Mouse (Mus musculus) CD4-positive helper T cell, adult 2 months (primary cell): ENCODE measurements around the gene Sar1a.

Source experiments
- DNase-seq: peaks from one replicate; pipeline ENCODE4 v3.0.0-alpha.2; 2012; ENCODE audit warnings: low read depth, missing footprints, low spot score

Gene Sar1a

DNA sequence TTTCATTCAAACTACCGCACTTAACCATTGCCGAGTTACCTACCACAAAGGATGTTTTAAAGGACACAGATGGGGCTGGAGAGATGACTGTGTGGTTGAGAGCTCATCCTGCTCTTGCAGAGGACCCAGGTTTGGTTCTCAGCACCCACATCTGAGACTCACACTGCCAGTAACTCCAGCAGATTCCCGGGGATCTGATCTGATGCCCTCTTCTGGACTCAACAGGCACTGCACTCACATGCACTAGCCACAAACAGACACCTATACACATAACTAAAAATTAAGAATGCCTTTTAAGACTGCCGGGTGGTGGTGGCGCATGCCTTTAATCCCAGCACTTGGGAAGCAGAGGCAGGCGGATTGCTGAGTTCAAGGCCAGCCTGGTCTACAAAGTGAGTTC lies 50.1 kb downstream of the Sar1a start:
- no peak for DNase-seq

DNA sequence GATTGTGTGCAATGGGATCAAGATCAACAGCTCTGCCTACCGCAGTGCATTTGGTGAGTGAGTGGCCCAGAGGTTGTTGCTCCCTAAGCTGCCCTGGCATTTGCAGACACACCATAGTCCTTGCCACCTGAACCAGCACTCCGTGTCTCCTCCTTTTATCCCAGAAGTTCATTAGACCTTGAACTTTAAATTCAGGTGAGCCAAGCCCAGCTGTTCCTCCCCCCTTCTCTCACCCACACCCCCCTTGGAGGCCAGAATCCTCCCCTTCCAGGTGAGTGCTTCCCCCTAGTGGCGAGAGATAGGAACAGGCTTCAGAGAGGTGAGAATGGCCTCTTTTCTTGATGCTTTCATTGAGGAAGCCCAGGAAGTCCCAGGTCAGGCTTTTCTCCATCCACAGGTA lies 54.3 kb downstream of the Sar1a start:
- peak; percentile 25 for DNase-seq

DNA sequence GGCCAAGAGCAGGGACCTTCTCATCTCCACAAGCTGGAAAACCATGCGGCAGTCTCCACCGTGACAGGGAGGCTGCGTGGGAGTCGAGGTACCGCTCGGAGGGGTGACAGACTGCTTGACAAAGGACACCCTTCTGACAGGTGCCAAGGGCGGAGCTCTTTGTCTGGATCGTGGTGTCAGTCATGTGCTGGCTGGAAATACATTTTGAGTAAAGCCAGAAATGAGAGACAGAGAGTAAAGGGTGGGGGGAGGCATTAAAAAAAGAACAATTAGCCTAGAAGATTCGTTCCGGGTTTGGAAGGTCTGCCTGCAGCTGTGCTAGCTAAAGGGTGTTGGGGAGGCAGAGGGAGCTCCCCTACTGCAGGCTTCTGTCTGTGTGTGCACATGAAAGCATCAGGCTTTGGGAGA lies 56.6 kb downstream of the Sar1a start:
- DNase-seq, result no peak

DNA sequence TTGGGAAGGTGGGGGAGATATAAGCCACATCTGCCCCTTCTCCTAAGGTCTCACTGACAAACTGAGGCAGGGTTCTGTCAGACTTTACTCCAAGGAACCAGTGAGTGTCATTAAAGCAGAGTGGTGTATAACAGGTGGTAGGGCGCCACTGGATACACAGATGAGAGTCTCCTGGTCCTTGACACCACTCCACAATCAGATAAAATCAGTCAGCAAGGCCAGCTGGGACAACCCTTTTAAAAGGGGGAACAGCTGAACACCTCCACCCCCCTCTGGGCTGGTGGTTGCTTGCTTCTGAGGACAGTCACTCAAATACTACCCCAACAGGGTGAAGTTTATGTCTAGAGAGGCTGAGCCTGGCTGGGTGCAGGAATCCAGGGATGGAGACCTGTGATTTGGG lies 57.4 kb downstream of the Sar1a start:
- no peak for DNase-seq

DNA sequence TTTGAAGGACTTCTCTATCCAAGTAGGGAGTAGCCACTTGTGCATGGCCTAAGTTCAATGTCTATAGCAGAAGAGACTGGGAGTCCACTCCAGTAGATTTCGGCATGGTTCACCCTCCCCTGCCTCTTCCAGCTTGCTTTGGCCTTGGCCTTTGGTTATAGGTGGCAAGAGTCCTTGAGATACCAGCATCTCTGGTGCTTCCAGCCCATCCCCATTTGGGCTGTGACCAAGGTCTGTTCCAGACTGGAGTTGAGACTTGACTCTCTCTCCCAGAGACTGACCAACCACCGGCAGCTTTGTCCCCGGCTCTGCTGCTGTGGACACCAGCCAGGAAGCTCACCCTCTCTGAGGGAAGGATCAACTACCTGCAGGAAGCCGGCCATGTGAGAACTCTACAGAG lies 58.0 kb downstream of the Sar1a start:
- DNase-seq, result no peak

GRCm38 (mm10) chr10:61741306-61741705 lies 61.2 kb downstream of the Sar1a start:
- DNase-seq, result no peak

GRCm38 (mm10) chr10:61741873-61742272 lies 61.8 kb downstream of the Sar1a start:
- no peak for DNase-seq

DNA sequence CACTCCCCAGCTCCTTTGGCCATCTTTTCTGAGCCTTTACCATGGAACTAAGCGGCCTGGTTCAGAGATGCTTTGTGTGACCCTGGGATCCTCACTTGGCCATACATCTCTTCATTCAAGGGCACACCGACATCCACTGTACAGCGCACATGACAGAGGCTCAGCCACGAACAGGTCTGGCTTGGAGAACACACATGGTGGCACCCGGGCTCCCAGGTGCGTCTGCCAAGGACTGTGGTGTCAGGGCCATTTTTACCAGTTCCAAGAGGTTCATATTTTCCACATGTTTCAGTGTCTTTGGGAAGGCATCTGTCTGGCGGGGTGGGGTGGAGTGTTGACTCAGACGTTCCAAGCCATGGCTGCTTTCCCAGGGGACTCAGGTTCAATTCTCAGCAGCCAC lies 62.2 kb downstream of the Sar1a start:
- DNase-seq, result no peak
